Mouse (Mus musculus) kidney, postnatal 0 days (tissue): ENCODE data around the gene Zkscan16. TPM values are rescaled to one million over a fixed set of nuclear protein-coding genes. Genes with fewer than 3 reads are reported as not detected.
A peak's percentile ranks its signal among the peaks of the same experiment; 100 is the strongest.

Experiments used
- ATAC-seq: fragments of 200-750 bp; cut with Nextera tagmentation; replicated peaks from 2 replicates; pipeline ENCODE4 v1.8.0; 2017; ENCODE audit warnings: low read depth, moderate number of reproducible peaks, moderate TSS enrichment, moderate library complexity; ENCODE audit not compliant: low FRiP score
- DNase-seq: peaks from one replicate; pipeline ENCODE4 v3.0.0-alpha.2; 2016; ENCODE audit warnings: low spot score
- H3K27ac ChIP-seq: fragments of 300-500 bp; sonication (generic); 2 replicates; pipeline ENCODE4 v1.5.1; 2014; ENCODE audit warnings: mild to moderate bottlenecking
- H3K27me3 ChIP-seq: fragments of 300-500 bp; sonication (generic); 2 replicates; pipeline ENCODE4 v1.6.1; 2014; ENCODE audit warnings: low read length, mixed read lengths; ENCODE audit not compliant: insufficient read depth
- H3K36me3 ChIP-seq: fragments of 300-500 bp; sonication (generic); 2 replicates; pipeline ENCODE4 v1.6.1; 2014; ENCODE audit warnings: low read length, mixed read lengths; ENCODE audit not compliant: insufficient read depth
- H3K4me1 ChIP-seq: fragments of 300-500 bp; sonication (generic); replicated peaks from 2 replicates; pipeline ENCODE4 v1.6.1; 2014; ENCODE audit warnings: antibody characterized with exemption, low read length, mixed read lengths; ENCODE audit not compliant: insufficient read depth
- H3K4me2 ChIP-seq: fragments of 300-500 bp; sonication (generic); 2 replicates; pipeline ENCODE4 v1.6.1; 2014; ENCODE audit warnings: mild to moderate bottlenecking, low read length, moderate library complexity, mixed read lengths
- H3K4me3 ChIP-seq: fragments of 300-500 bp; sonication (generic); replicated peaks from 2 replicates; pipeline ENCODE4 v1.5.1; 2014; ENCODE audit warnings: low read depth, low read length
- H3K9ac ChIP-seq: fragments of 300-500 bp; sonication (generic); 2 replicates; pipeline ENCODE4 v1.6.1; 2014; ENCODE audit warnings: low read depth, low read length
- H3K9me3 ChIP-seq: fragments of 300-500 bp; sonication (generic); replicated peaks from 2 replicates; pipeline ENCODE4 v1.6.1; 2016; ENCODE audit warnings: low read length, inconsistent platforms, mixed read lengths
- CTCF ChIP-seq: IDR thresholded peaks from 2 replicates; pipeline ENCODE4 v1.5.1; 2016; ENCODE audit warnings: antibody characterized with exemption, low read depth, mild to moderate bottlenecking, moderate library complexity
- WGBS: fragments of 180-500 bp; shearing (Covaris S2); extraction: QIAGEN DNeasy Blood & Tissue Kit; methylation state at CpG from one replicate; pipeline ENCODE4 v1.1.7; 2014; 5-methylcytosine and 5-hydroxymethylcytosine counted together
- polyA plus RNA-seq: library from polyadenylated mRNA; unstranded; fragments of >200 nt; fragmentation: Nextera tagmentation; extraction: Ambion mirVana; gene quantifications from 2 replicates; pipeline ENCODE4 v1.2.1, GENCODE M21; 2015

Zkscan16 gene
- polyA plus RNA-seq, 1 experiment from 2014 or later = 0.54 TPM

DNA sequence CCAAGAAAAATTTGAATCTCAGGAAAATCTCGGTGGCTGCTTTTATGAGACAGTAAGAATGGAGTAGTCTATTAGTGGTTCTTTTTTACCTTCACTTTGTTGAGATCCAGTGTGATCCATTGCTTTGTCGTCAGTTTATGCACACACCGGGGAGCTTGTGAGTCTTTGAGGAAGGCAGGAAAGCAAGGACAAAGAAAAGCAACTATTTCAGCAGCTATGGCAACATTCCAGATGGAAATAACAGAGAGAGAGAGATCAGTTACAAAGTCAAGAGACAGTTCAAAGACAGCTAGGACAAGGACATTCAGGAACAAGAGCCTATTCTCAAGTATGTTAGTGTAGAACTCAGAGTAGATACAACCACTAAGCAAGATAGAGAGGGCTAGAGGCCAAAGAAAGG lies 7.6 kb upstream of the Zkscan16 start:
- no peak overlapping the region for H3K4me2 ChIP-seq
- TF ChIP-seq CTCF = no peak
- no peaks in the 10 kb centered on the region for H3K4me1 ChIP-seq
- H3K4me3 ChIP-seq = no peak overlapping the region
- 55% methylated on average over 3 of the region's 3 CpGs for WGBS
- no peak for ATAC-seq
- no peak overlapping the region for H3K27ac ChIP-seq
- H3K9me3 ChIP-seq = no peaks in the 10 kb centered on the region
- no peaks in the 10 kb centered on the region for H3K36me3 ChIP-seq
- no peaks in the 10 kb centered on the region for H3K27me3 ChIP-seq
- no peak overlapping the region for H3K9ac ChIP-seq
- no peak for DNase-seq

- ATAC-seq (no peak), DNase-seq (no peak)
- H3K4me1 ChIP-seq = no peaks in the 10 kb centered on the region
- no peak overlapping the region for H3K4me3 ChIP-seq
- H3K4me2 ChIP-seq = no peak overlapping the region
- TF ChIP-seq CTCF = no peak
- no peak overlapping the region for H3K9ac ChIP-seq
- H3K27me3 ChIP-seq = no peaks in the 10 kb centered on the region
- H3K36me3 ChIP-seq = no peaks in the 10 kb centered on the region
- no peaks in the 10 kb centered on the region for H3K9me3 ChIP-seq
- H3K27ac ChIP-seq = no peak overlapping the region
These were observed 1.8 kb upstream of the Zkscan16 start for GRCm38 (mm10) chr4:58941638-58942037.

DNA sequence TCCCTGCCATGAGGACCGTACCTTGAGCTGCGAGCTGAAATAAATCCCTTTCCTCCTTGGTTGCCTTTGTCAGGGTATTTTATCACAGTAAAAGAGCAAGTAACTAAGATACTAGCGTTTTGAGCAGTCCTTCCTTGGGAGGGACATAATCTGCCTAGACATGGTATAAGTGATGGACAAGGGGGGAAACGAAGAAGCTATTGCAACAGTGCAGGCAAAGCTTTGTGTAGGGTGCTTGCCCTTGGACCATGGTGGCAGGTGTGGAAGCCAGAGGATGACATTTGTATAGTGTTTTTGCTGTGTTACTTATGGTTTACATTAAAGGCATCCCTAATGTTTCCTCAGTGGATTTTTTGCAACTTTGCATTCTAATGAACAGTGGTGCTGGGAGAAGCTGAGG lies 486 bp upstream of the Zkscan16 start:
- TF ChIP-seq CTCF = no peak
- H3K9me3 ChIP-seq = no peaks in the 10 kb centered on the region
- no peaks in the 10 kb centered on the region for H3K36me3 ChIP-seq
- H3K4me1 ChIP-seq = no peaks in the 10 kb centered on the region
- peak overlapping the region; percentile 94 for H3K4me2 ChIP-seq
- 85% methylated on average over 4 of the region's 4 CpGs for WGBS
- no peak for DNase-seq
- H3K4me3 ChIP-seq = peak overlapping the region; percentile 74
- no peaks in the 10 kb centered on the region for H3K27me3 ChIP-seq
- ATAC-seq = no peak
- H3K9ac ChIP-seq = peak overlapping the region; percentile 54
- no peak overlapping the region for H3K27ac ChIP-seq

- H3K4me3 ChIP-seq = peak overlapping the region; percentile 74
- DNase-seq (no peak), ATAC-seq (no peak)
- H3K9me3 ChIP-seq = no peaks in the 10 kb centered on the region
- H3K27me3 ChIP-seq = no peaks in the 10 kb centered on the region
- no peaks in the 10 kb centered on the region for H3K4me1 ChIP-seq
- H3K4me2 ChIP-seq = peak overlapping the region; percentile 94
- no peak overlapping the region for H3K9ac ChIP-seq
- no peak overlapping the region for H3K27ac ChIP-seq
- 14% methylated on average over 6 of the region's 6 CpGs for WGBS
- no peaks in the 10 kb centered on the region for H3K36me3 ChIP-seq
- no peak for TF ChIP-seq CTCF
These were observed 752 bp downstream of the Zkscan16 start for GRCm38 (mm10) chr4:58944206-58944553.

DNA sequence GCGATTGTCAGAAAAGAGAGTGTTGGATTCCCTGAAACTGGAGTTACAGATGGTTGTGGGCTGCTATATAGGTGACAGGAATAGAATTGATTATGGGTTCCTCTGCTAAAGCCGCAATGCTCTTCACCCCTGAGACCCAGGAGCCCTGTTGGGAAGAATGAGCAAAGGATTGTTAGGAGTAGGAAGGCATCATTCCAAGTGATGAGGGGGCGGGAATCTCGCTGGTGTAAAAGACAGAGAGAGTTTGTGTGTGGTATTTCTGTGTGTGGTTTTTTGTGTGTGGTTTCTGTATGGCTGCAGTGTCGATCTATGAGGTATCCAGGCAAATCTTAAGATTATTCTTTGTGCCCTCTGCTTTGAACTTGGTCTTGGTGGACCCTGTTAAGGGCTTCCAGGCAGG lies 1.3 kb downstream of the Zkscan16 start:
- 47% methylated on average over 5 of the region's 5 CpGs for WGBS
- ATAC-seq (no peak), DNase-seq (no peak)
- no peak overlapping the region for H3K4me3 ChIP-seq
- no peaks in the 10 kb centered on the region for H3K4me1 ChIP-seq
- no peaks in the 10 kb centered on the region for H3K36me3 ChIP-seq
- no peak overlapping the region for H3K27ac ChIP-seq
- no peak for TF ChIP-seq CTCF
- H3K9me3 ChIP-seq = no peaks in the 10 kb centered on the region
- no peaks in the 10 kb centered on the region for H3K27me3 ChIP-seq
- no peak overlapping the region for H3K4me2 ChIP-seq
- no peak overlapping the region for H3K9ac ChIP-seq

- Histone ChIP-seq H3K36me3 (no peaks in the 10 kb centered on the region), H3K27me3 (no peaks in the 10 kb centered on the region), H3K9me3 (no peaks in the 10 kb centered on the region), H3K4me3 (no peak overlapping the region), H3K9ac (no peak overlapping the region), H3K4me1 (no peaks in the 10 kb centered on the region), H3K4me2 (no peak overlapping the region), H3K27ac (no peak overlapping the region)
- 84% methylated on average over 4 of the region's 4 CpGs for WGBS
- ATAC-seq (no peak), DNase-seq (no peak)
- no peak for TF ChIP-seq CTCF
These were observed 5.0 kb downstream of the Zkscan16 start for GRCm38 (mm10) chr4:58948391-58948790.

- H3K4me3 ChIP-seq = no peak overlapping the region
- ATAC-seq = no peak
- DNase-seq = no peak
- no peak overlapping the region for H3K9ac ChIP-seq
- TF ChIP-seq CTCF = no peak
- H3K4me2 ChIP-seq = no peak overlapping the region
- H3K36me3 ChIP-seq = no peaks in the 10 kb centered on the region
- no peaks in the 10 kb centered on the region for H3K27me3 ChIP-seq
- no peaks in the 10 kb centered on the region for H3K9me3 ChIP-seq
- no peak overlapping the region for H3K27ac ChIP-seq
- H3K4me1 ChIP-seq = no peaks in the 10 kb centered on the region
- 91% methylated on average over 11 of the region's 11 CpGs for WGBS
These were observed 9.2 kb downstream of the Zkscan16 start for GRCm38 (mm10) chr4:58952630-58953029.
